ENCODE assay signal across 22 mouse cellular contexts in the genomic region with DNA sequence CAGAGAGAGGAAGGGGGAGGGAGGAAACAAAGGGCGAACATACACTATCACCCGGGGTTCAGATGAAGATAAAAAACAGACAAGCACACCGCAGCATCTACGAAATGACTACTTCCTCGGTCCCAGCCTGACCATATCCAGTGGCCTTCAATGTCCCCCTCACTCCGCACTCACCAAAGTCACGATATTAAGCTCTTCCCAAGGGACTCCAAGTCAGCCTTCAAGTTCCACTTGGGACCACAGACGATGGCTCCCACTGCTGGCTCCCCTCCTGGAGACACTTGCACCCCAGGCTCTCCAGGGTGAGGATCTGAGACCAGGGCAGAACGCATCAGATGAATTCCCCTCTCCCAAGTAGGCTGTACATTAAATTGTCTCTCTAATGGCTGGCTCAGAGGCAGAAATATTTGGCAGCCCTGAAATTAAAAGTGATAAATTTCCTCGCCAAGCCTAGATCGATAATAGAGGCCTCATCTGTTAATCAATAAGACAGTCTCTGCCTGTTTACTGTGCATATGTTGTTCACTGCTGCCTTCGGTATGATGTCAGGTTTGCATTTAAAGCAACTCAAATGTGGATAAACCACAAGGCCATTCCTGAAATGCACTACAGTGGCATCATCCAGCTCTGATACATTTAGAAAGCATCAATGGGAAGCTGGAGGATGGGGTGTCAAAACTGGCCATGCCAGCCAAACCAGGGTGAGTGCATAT.
DNase-seq lines count a peak whose midpoint lies in the region; ATAC-seq and TF ChIP-seq lines count a peak whose summit lies in the region.
"Had no signal": no experiment of that assay in that cellular context is flagged by ENCODE, and none has a peak within 500 bp of the region (broad histone marks: within the 10 kb centered on the region; RNA-seq: fewer than 3 reads in every experiment).

No protein-coding gene starts in this region.

- intact Hi-C loops in left cerebral cortex, adult 2 months (cut with DNase I) = loop anchor here (5.0 kb wide), 1 partner anchor 73 kb away; no protein-coding TSS in a partner anchor

- DNase-seq in gastrocnemius, postnatal 25 days = peak; percentile 6
- DNase-seq in gastrocnemius, adult 18-20 months (ENCODE audit: low spot score) = no peak
- DNase-seq in liver, adult 2 months (ENCODE audit: extremely low read depth, low read depth, low spot score) = peak; percentile 57
- DNase-seq in Muller cell, postnatal 12 days (ENCODE audit: inconsistent ontology term) = peak; percentile 25
- DNase-seq in hindbrain, embryonic 14.5 days (ENCODE audit: low spot score) = no peak
- no peak for DNase-seq in right cerebral cortex, adult 2 months (ENCODE audit: low spot score in 2 of 2)
- no peak for DNase-seq in left cerebral cortex, adult 2 months (ENCODE audit: extremely low spot score in 1 of 2, low spot score in 2 of 2)
- DNase-seq: adrenal gland, postnatal 36 days; cerebellum, adult 11 months; cerebellum, adult 9-11 months; heart, postnatal 14 days; kidney, postnatal 4 days; left cerebral cortex, postnatal 4 days; thymus, postnatal 36 days had no signal

- no peak for TF ChIP-seq POLR2A in liver, adult 2 months (IDR thresholded peaks at IDR 0.05; ENCODE audit: extremely low read depth, insufficient read depth, low read length)

- peaks cover 35% of the 10 kb centered on the region for H3K4me1 ChIP-seq in liver, adult 2 months (ENCODE audit: control insufficient read depth, insufficient read depth, low read length)
- H3K4me1 ChIP-seq in liver, embryonic 12.5 days = peaks cover 18% of the 10 kb centered on the region
- H3K4me1 ChIP-seq in hindbrain, embryonic 14.5 days (replicated peaks; ENCODE audit: control insufficient read depth, insufficient read depth, low read length) = peaks cover 5% of the 10 kb centered on the region; the same call in 1 of the 2 replicates

- H3K9ac ChIP-seq in liver, adult 2 months (ENCODE audit: low read depth, low read length) = no peak overlapping the region; the same call in 1 of the 2 replicates
- H3K9ac ChIP-seq in liver, embryonic 12.5 days = no peak overlapping the region
- no peak overlapping the region for H3K9ac ChIP-seq in hindbrain, embryonic 14.5 days
- H3K9ac ChIP-seq: embryonic facial prominence, embryonic 15.5 days; heart, embryonic 13.5 days; limb, embryonic 15.5 days; stomach, embryonic 15.5 days had no signal

- H3K36me3 ChIP-seq in liver, adult 2 months (ENCODE audit: control insufficient read depth, insufficient read depth, low read length) = peaks cover 9% of the 10 kb centered on the region; the same call in 1 of the 2 replicates
- no peaks in the 10 kb centered on the region for H3K36me3 ChIP-seq in liver, embryonic 12.5 days
- H3K36me3 ChIP-seq in hindbrain, embryonic 14.5 days (replicated peaks; ENCODE audit: control insufficient read depth, insufficient read depth) = no peaks in the 10 kb centered on the region
- H3K36me3 ChIP-seq: embryonic facial prominence, embryonic 15.5 days; heart, embryonic 13.5 days; limb, embryonic 15.5 days; stomach, embryonic 15.5 days had no signal

- TF ChIP-seq CTCF in liver, adult 2 months (IDR thresholded peaks at IDR 0.05; ENCODE audit: low read depth, low read length) = no peak
- TF ChIP-seq CTCF in left cerebral cortex, adult 2 months (IDR thresholded peaks at IDR 0.05) = no peak

- peak overlapping the region; percentile 45; the same call in 1 of the 2 replicates for H3K27ac ChIP-seq in liver, adult 2 months (replicated peaks; ENCODE audit: insufficient read depth, low read depth, low read length)
- H3K27ac ChIP-seq in liver, embryonic 12.5 days = no peak overlapping the region
- H3K27ac ChIP-seq in hindbrain, embryonic 14.5 days = 0 out of 2 replicates have a peak overlapping the region, but pooled peaks have one; percentile 16
- H3K27ac ChIP-seq in left cerebral cortex, adult 2 months = no peak overlapping the region
- H3K27ac ChIP-seq: embryonic facial prominence, embryonic 15.5 days; heart, embryonic 13.5 days; limb, embryonic 15.5 days; stomach, embryonic 15.5 days had no signal

- peaks cover 22% of the 10 kb centered on the region; the same call in 1 of the 2 replicates for H3K79me2 ChIP-seq in liver, adult 2 months (ENCODE audit: control insufficient read depth, insufficient read depth, low read length)

- no peaks in the 10 kb centered on the region for H3K9me3 ChIP-seq in liver, embryonic 12.5 days (replicated peaks)
- no peaks in the 10 kb centered on the region for H3K9me3 ChIP-seq in hindbrain, embryonic 14.5 days (ENCODE audit: control insufficient read depth, low read length)
- H3K9me3 ChIP-seq: embryonic facial prominence, embryonic 15.5 days; heart, embryonic 13.5 days; limb, embryonic 15.5 days; stomach, embryonic 15.5 days had no signal

- H3K4me3 ChIP-seq in liver, adult 2 months (ENCODE audit: insufficient read depth, low read depth, low read length) = no peak overlapping the region
- H3K4me3 ChIP-seq in liver, embryonic 12.5 days = no peak overlapping the region
- H3K4me3 ChIP-seq in hindbrain, embryonic 14.5 days (replicated peaks; ENCODE audit: low read length) = no peak overlapping the region
- H3K4me3 ChIP-seq in left cerebral cortex, adult 2 months = no peak overlapping the region
- H3K4me3 ChIP-seq: embryonic facial prominence, embryonic 15.5 days; heart, embryonic 13.5 days; limb, embryonic 15.5 days; stomach, embryonic 15.5 days had no signal

- no peak for ATAC-seq in liver, embryonic 12.5 days
- ATAC-seq in hindbrain, embryonic 14.5 days (ENCODE audit: low FRiP score) = no peak
- ATAC-seq: CD4-positive, CD25-positive, alpha-beta regulatory T cell, adult 4 months; forebrain, embryonic 16.5 days; intestine, postnatal 0 days had no signal

- no peak overlapping the region for H3K4me2 ChIP-seq in liver, embryonic 12.5 days
- H3K4me2 ChIP-seq in hindbrain, embryonic 14.5 days (replicated peaks) = no peak overlapping the region
- H3K4me2 ChIP-seq: embryonic facial prominence, embryonic 15.5 days; heart, embryonic 13.5 days; limb, embryonic 15.5 days; stomach, embryonic 15.5 days had no signal

- no peaks in the 10 kb centered on the region for H3K27me3 ChIP-seq in liver, adult 2 months (ENCODE audit: control insufficient read depth, insufficient read depth, low read length)
- peaks cover 10% of the 10 kb centered on the region; the same call in 1 of the 2 replicates for H3K27me3 ChIP-seq in liver, embryonic 12.5 days (replicated peaks)
- H3K27me3 ChIP-seq in hindbrain, embryonic 14.5 days (ENCODE audit: control insufficient read depth, insufficient read depth, low read length) = no peaks in the 10 kb centered on the region; the same call in 1 of the 2 replicates
- H3K27me3 ChIP-seq: embryonic facial prominence, embryonic 15.5 days; stomach, embryonic 15.5 days had no signal

- 72% methylated on average over 12 of the region's 12 CpGs for WGBS in liver, adult 2 months
- 64% methylated on average over 12 of the region's 12 CpGs for WGBS in liver, embryonic 12.5 days (ENCODE audit: insufficient replicate concordance)
- 68% methylated on average over 12 of the region's 12 CpGs for WGBS in hindbrain, embryonic 14.5 days

Comparison
In these comparisons a context has a peak if more than half of its experiments do, and no peak if none do; other contexts are left out.
1. DNase-seq: peak in gastrocnemius, postnatal 25 days (single experiment), liver, adult 2 months (single experiment) and Muller cell, postnatal 12 days (single experiment); none in gastrocnemius, adult 18-20 months (single experiment), hindbrain, embryonic 14.5 days (single experiment), right cerebral cortex, adult 2 months (0 of 2) and left cerebral cortex, adult 2 months (0 of 2).
2. H3K27ac ChIP-seq: peak in liver, adult 2 months (single experiment) and hindbrain, embryonic 14.5 days (single experiment); none in liver, embryonic 12.5 days (single experiment) and left cerebral cortex, adult 2 months (single experiment).